Mouse (Mus musculus) thymus, postnatal 0 days (tissue): ENCODE measurements at regions not wholly inside any gene's neighbourhood (a gene's known extent, or its start where the extent isn't known, plus 50 kb on each side); places are given as distances from the start of the nearest gene placed in this dataset.

Experiments
- DNase-seq: peaks from one replicate; pipeline ENCODE4 v3.0.0-alpha.2; 2015; ENCODE audit warnings: low spot score

DNA sequence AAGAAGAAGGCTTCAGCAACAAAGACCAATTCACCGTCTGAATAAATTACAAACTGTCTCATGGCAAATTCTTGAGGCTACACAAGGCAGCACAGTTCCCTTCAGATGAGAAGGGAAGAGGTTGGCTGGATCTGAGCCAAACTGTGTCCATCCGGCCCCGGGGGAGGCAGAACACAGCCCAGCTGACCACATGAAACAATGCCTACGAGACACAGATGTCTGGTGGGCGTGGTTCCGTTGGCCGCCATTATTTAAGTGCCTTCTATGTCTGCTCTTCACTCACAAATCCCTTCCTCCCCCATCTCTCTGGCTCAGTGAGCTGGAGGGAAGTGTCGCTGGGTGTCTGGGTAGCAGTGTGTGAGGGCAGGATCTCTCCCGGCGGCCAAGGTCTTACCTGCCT lies 127.8 kb upstream of the Irf2bp2 start:
- peak; percentile 81 for DNase-seq

DNA sequence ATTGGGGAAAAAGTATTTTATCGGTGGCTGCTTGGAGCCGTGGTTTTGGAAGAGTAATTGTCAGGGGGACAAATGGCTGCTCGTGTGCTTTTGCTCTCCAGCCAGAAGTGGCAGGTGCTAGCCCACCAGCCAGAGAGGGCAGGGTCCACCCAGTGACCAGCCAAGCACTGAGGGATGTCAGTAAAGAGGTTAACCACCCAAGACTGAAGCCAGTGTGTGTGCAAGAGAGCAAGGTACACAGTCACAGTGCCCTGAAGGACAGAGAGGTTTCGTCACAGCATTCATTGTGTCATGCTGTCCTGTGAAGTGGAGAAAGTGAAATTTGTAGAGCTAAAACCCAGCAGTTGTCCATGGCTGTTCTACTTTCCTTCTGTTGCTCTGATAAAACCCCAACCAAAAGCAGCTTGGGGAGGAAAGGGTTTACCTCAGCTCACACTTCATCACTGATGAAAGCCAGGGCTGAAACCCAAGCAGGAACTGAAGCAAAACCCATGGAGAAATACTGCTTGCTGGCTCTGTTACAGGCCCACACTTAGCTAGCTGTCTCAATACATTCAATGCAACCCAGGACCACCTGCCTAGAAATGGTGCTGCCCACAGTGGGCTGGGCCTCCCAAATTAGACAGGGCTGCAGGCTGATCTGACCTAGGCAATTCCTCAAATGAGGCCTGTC lies 126.8 kb upstream of the Irf2bp2 start:
- peak; percentile 7 for DNase-seq

DNA sequence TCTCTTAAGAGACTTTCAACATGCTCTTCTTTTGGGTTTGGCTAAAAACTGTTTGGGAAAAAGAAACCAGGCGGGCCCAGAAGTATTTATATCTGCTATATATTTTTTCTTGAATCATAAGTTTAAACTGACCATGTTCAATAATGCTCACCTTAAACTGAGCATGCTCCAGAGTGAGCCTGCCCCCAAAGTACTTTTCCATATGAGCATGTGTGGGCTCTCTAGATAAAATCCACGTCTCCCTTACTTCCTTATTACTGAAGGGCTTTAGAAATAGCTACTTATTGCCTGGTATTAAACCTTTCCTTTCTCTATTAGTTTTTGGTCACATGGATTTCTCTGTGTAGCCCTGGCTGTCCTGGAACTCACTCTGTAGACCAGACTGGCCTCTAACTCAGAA lies 126.0 kb upstream of the Irf2bp2 start:
- DNase-seq, result no peak

DNA sequence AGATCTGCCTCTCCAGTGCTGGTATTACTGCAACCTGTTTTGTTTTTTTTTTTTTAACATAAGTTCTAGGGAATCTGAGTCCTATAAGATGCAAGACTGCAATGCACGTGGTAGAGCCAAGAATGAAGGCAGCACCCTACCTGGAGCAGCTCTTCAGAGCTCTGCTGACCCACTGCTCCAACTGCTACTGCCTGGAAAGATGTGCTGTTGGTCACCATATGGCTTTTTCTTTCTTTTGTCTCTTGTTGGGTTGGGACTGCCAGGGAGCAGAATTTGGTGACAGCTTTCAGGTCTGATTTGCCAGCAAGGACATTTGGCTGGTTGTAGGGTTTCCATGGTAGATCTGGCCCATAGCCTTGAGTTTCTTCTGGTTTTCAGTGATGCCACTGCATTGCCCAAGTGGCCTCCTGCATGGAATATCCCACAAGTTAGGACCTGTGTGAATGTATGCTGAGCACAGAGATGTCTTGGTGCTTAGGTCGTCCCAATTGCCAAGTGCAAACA lies 123.9 kb upstream of the Irf2bp2 start:
- no peak for DNase-seq

DNA sequence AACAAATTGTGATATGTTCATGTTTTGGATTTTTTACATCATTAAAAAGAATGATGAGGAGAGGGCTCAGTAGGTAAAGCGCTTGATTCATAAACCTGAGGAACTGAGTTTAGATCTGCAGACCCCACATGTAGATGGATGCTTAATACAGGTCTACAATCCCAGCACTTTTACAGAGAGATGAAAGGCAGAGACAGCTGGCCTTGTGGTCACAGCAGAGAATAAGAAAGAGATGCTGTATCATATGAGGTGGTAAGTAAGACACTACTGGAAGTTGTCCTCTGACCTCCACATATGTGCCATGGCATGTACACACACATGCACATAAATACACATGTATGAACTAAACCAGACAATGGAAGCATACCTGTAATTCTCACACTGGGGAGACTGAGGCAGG lies 121.9 kb upstream of the Irf2bp2 start:
- no peak for DNase-seq

DNA sequence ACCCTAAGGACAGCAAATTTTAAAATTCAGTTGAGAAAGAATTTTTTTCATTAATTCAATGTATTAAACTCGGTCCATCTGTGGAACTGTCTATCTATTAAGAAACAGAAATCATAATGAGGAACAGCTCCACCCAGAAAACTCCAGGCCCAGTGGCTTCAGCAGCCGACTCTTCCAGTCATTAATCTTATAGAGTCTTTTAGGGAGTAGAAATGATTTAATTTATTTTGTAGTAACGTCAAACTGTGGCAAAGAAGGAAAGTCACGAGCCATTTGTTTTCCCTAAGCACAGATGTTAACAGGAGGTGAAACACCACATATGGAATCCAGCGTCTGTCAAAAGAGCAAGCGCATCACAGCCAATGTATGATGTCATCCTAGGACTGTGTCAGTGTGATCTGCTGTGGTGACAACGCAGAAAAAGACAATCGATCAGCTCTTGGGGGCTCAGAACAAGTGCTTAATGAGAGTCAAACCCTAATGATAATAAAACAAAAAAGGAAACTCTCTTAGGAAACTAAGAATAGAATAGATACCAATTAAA lies 119.9 kb upstream of the Irf2bp2 start:
- DNase-seq, result no peak

DNA sequence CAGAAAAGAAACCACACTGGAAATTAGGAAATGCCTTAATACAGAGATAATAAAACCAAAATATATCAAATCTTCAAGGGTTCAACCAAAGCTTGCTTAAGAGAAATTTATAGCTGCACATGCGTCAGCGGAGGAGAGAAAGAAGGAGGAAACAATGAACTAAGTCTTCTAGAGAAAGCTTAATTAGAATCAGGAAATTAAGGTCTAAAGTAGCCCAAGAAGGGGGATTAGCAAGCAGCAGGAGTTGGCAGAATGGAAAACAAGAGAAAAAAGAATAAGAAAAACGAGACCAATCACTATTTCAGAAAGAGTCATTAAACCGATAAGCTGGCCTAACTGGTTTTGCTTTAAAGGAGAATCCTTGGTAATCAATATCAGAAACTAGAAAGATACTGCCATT lies 119.4 kb upstream of the Irf2bp2 start:
- no peak for DNase-seq

DNA sequence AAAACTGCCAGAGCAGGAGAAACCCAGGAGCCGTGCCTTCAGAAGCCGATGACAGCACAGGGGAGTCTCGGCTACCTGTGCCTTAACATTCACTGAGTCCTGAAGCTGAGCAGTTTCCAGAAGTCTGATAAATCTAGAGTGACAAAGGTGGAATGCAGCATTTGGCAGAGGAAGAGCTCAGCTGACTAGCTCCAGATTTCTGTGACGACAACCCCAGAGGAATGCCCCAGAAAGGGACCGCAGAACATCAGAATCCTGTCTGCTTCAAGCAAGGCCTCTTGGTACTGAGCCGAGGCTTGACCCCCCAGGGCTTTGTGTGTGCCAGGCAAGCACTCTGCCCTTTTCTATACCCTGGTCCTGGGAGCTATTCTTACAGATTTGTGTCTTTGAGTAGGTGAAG lies 119.0 kb upstream of the Irf2bp2 start:
- no peak for DNase-seq

DNA sequence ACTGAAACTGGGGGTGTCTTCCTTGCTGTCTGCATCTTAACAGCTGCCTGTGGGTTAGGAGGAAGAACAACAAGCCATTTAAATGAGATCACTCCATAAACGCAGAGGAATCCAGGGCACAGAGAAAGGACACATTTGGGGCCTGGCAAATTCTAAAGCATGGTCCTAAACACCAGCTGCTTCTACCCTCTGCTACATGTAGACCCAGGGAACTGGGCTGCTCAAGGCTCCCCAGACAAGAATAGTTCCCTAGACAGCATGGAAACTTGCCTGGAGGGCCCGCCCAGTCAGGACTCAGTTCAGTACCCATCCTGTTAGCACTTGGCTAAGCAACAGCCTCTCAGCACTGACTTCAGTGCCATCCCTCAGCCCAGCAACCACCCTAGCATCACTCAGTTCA lies 115.2 kb upstream of the Irf2bp2 start:
- DNase-seq, result no peak

DNA sequence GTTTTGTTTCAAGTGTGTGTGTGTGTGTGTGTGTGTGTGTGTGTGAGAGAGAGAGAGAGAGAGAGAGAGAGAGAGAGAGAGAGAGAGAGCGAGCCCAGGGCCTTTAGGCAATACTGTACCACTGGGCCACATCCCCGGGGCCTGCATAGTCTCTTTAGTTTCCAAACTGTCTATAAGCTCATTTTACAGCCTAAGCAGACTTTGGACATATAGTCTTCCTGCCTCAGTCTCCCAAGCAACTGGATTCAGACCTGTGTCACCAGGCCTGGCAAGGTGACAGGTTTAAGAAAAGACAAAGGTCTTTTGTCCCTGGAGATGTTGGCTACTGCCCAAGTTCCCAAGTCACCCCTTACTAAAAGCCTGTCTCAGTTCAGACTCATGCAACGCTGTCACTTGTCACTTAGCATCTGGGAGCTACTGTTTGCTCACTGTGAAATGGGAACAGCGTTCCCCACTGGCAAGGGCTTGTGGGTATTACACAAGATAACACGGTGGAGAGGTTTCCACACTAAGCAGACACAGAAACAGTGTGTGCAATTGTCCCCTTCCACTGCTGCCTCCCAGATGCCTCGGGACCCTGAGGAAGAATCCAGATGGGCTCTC lies 113.6 kb upstream of the Irf2bp2 start:
- DNase-seq, result no peak

DNA sequence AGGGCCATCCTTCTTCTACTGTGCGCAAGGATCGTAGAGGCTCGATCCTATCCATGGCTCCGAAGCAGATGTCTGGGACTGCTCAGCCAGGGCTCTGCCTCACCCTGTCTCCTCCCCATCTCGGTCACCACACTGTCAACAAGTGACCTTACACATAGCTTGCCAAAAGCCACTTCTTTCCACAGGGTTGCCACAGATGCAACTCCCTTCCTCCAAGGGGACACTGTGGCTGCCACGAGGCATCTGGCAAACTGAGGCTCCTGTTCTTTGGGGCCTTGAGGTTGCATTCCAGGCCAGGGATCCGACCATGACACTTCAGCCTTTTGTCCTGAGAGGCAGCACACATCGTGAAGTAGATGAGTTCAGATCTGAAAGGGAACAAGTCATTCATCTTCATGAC lies 112.5 kb upstream of the Irf2bp2 start:
- no peak for DNase-seq

DNA sequence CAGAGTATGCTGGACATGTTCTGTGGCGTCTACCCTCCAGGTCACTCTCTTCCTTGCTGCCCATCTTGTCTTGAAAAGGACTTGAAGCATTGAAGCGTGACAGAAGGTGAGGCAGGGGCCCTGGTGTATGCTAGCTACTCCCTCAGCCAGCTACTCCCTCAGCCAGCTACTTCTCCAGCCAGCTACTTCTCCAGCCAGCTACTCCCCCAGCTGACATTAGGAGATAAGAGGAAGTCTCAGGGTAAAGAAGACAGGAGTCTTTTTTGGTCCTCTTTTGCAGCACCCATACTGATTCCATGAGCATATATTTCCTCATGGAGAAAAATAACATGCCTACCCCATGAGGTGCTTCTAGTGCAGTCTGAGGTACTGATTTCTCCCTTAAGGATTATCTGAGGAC lies 111.6 kb upstream of the Irf2bp2 start:
- DNase-seq, result no peak

DNA sequence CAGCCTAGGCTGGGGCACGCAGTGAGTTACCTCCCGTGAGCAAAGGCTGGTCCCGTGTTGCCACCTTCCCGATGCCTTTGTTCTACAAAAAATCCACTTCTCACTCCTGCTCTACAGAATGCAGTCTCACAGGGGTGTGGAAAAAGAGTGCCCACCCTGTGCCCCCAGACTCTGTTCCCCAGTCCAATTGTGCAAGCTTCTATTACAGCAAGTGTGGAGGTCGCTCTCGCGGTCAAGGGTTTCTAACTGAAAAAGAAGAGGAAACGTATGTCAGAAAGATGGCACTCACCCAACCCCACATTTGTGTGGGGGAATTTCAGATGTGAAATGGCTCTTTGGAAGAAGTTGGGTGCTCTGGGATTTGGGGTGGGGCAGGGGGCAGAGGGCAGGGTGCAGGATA lies 110.9 kb upstream of the Irf2bp2 start:
- no peak for DNase-seq

DNA sequence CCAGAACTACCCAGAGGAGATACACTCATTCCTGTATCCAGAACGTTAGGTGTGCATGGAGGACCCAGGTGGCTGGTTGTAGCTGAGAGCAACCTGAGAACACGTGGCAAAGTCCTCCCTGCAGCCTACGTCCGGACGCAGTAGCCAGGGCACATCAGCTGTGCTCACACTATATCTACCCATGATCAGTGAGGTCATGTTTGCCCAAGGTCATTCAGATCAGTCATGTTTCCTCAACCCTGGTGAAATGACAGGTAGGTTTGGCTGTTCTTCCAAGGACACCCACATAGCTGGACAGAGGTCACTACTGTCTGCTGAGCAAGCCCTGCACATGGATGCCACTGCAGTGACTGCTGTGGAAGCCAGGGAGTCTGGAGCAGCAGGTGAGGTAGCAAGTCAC lies 109.8 kb upstream of the Irf2bp2 start:
- no peak for DNase-seq

DNA sequence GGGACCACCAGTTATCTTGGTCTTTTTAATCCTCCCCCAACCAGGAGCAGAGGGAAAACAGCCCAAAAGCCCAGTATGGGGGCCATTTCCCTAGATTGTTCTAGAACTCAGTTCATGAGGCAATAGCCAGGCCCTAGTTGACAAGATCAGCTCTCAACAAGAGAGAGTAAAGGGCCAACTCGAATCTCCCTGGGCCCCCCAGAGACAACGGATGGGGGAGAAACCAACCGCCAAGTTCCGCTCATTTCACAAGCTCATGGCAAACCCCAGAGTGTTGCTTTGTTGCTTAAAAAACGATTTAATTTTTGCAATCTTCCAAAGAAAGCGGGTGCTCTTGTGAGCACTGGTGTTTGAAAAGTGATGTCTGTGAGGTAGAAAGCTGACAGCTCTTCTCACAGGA lies 108.5 kb upstream of the Irf2bp2 start:
- DNase-seq, result no peak

DNA sequence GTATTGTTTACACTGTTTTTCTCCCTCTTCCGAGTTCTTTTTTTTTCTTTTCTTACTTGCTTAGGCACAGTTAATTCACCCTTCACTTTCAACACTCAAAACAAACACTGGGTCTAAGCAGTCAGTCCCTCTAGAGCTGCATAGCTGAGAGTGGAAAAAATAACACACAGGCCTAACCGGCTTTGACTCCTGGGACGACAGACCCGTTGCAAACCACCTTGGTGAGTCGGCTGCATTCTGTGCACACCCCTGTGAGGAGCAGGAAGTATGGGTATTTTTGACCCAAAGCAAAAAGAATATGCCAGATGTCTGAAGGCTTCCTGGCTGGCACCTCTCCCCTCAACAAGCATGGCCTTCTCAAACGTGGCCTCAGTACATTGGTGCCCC lies 105.6 kb upstream of the Irf2bp2 start:
- DNase-seq, result peak; percentile 54

DNA sequence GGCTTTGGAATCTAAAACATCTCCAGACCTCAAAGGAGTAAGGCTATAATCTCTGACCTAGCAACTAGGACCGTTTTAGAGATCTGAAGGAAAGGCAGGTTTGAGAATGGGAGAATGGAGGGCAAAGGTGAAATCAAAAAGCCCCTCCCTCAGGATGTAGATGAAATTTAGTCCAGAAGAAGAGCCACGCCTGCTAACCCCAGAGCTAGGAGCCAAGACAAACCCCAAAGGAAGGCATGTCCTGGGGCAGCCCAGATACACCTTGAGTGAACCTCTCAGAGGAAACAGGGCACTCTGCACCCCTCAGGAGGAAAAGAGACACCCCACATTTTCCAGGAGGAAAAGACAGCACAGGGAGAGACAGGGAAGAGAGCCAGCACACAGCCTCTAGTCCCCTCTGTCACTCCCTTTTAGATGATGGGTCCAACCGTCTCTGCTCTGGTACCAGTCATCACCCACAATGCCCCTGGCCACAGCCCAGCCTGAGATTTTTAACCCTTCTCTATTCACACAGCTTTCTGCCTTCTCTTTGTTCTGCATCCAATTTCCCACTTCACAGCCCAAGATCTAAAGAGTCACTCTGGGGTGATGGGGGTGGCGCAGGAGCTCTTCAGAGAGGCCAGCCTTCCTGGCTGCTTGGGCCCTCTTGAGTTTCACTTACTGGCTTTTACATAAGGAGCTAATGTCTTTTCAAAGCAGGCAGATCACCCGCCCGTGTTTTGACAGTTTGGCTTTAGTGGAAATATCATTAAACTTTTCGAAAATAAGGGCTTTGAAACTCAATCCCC lies 105.0 kb upstream of the Irf2bp2 start:
- peak; percentile 56 for DNase-seq

DNA sequence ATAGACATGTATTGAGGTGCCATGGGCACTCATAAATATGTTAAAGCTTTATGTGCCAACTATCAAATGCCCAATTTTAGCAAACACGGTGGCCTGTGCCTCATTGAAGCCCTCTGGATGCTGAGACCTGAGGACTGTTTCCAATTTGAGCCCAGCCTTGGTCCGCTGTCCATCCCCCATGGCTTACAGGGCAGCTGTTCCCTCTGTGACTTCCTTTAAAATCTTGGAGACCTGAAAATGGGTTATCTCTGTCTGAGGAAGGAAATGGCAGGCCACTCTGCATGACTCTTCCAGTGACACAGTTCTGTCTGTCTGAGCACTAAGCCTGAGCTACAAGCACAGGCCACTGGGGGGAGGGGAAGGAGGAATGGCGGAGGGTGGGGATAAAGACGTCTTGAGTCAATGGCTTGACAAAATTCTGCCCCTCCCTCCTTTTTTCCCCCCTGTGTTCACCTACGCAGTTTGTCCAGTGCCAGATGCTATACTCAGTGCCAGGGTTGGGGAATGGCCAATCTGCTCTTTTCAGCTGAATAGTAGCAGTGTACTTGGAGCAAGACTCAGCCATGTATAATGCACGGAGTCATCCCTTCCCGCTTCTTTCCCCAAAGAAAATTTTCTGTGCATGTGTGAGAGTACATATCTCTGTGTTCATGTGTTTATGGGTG lies 102.7 kb upstream of the Irf2bp2 start:
- DNase-seq, result peak; percentile 14

DNA sequence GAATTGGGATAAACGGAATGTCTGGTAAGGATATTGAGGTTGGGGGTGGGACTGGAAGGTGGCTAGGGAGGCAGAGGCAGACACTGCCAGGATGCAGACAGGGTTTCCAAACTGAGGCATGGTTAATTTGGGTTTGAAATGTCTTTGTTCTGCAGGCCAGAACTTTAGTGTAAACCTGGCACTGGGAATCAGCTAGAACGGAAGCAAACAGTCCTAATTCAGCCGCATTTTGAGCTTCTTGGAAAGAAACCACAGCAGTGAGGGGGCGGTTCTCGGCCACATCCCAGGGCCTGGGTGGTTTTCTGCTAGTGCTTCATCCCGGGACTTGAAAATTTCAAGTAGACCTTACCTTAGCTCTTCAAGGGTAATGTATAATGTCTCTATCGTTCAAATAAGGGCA lies 100.6 kb upstream of the Irf2bp2 start:
- DNase-seq, result no peak

DNA sequence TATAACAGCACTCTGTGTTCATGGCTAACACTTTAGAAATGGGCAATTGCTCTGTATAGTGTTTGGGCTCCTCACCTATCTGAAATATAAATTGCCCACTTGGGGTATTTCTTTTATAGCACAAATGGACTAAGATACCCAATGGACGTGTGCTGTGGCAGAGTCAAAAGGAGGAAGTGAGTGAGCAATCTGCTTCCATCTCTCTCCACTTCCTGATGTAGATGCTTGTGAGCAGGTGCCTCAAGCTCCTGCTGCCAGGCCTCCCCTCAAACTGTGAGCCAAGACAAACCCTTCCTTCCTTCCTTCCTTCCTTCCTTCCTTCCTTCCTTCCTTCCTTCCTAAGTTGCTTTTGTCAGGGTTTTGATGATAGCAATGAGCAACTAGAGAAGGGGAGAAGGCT lies 99.9 kb upstream of the Irf2bp2 start:
- no peak for DNase-seq

DNA sequence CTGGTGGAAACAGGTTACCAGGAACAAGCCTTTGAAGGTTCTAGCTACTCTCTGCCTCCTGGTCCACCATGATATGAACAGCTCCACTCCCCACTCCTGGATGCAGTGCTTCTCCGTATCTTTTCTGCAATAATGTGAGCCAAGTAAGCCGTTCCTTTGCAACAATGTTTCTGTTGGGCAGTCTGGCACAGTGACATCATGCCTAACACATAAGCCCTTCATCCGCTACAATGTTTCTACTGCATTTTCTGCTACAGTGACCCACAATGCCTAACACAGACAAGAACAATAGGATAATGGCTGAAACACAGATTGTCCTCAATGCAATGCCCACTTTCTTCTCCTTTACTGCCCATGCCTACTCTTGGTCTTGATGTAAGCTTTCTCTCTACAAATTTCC lies 98.9 kb upstream of the Irf2bp2 start:
- no peak for DNase-seq

DNA sequence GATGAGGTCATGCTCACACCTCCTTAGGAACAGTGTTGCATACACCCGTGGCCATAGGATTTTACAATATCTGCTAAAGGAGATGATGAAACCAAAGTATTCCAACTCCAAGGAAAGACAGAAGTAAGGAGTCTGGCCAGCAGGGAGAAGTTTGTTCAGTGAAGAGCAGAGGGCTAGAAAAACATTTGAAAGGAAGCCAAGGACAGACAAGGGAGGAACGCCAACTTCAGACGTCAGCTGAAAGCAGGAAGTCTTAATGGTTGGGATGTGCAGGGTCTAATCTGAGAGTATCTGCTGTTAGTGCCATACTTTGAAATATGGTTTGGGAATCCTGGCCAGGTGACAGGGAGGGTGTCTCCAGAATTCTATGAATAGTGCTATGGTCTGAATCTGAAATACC lies 98.5 kb upstream of the Irf2bp2 start:
- DNase-seq, result no peak
